Mouse (Mus musculus): ENCODE measurements at regions not wholly inside any gene's neighbourhood (a gene's known extent, or its start where the extent isn't known, plus 50 kb on each side); places are given as distances from the start of the nearest gene placed in this dataset.
"Not testable (repeated sequence)": the region's sequence is repeated elsewhere in the genome, so short reads cannot be mapped to it uniquely, and the experiment has no call there.

DNA sequence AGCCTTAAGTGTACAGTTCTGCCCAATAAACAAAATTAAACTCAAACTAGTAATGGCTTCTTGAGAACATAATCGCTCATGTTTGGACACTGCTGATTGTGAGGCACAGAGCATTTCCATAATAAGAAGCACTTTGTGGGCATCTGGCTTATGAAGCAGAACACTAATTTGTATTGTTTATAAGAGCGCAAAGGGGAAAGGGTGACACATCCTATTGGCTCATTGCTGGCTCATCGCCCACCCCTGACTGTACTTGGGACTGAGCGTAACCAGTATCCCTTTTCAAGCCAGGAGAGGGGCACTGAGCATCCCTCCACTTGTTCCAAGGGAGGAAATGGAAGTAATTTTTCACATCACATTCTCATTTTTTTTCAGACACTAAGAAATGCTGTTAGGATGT lies 288.0 kb downstream of the Sfmbt2 start:
- no peak for DNase-seq

DNA sequence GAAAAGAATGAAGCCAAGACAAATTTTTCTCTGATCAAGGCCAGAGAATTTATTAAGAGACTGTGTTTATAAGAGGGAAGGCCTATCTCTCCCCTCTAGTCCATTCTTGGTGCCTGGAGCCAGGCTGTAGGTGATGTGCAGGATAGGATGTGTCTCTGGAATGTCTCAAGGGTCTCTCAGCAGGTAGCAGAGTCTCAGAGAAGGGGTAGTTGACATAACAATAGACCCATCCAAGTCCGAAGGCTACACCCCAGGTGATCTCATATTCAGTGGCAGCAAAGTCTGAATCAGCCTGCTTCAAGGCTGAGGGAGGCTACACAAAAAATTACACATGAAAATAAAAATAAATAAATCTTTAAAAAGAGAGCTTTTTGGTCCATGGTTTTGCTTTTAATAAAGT lies 297.6 kb downstream of the Sfmbt2 start:
- not testable (repeated sequence) for DNase-seq

DNA sequence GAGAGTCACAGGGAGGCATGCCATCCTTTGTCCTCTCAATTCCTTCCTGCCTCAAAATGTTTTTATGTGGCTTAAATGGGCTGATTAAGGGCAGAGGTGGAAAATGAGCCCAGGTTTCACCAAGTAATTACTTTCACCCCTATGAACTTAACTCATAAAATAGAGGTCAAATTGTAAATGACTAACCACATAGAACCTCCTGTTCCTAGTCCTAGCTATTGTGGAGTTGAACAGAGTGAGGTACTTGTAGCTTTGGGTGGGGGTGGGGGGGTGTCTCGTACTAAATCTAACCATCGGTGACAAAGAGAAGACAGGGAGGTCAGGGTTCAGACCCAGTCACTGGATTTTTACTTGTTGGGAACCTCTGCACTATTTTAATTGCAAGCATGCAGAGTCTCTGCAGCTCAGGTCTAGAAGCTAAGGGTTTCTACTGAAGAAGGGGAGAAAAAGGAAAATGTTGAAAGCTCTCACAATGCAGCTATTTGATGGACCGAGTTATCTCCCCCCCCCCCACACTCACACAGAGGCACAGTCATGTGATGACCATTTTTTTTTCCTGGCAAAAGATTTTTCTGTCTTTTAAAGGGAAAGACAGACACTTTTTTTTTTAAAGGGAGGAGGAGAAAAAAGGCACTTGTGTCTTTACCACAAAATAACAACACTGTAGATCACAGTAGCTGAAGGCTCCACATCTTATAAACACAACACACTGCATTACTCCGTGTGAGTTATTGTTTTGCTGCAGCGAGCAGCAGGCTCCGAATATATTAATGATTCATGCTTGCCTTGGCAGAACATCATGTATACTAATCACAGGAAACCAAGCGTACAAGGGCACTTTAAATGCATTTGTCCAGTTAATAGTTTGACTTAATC lies 300.4 kb downstream of the Sfmbt2 start:
- DNase-seq: no peak

DNA sequence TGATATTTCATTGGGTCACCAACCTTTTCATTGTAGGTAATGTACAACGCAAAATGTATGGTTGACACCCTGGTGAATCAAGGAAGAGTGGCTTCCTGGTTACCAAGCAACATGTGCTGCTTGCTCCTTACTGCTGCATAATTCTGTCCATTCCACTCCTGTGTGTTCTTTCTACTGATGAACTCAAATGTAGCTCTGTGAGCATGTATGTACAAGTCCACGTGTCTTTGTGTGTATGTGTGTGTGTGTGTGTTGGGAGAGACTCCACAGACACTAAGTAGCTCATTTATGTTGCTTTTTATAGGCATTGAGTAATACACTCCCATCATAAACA lies 301.0 kb downstream of the Sfmbt2 start:
- no peak for DNase-seq

DNA sequence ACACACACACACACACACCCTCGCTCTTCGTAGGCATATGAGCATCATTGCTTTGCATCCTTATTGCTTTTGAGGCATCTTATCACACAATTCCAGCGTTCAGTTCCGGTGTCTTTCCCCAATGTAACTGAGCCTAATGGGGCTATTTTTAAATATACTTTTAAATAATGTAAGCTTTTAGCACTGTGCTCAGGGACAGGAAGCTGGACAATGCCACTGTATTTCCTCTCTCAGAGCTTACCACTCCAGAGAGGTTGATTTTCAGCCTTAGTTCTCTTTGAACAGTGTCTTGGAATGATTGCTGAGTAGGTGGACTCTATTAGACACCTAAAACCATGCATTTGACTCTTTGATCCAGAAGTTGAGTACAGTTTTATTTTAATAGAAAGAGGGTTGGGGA lies 301.9 kb downstream of the Sfmbt2 start:
- DNase-seq: no peak

DNA sequence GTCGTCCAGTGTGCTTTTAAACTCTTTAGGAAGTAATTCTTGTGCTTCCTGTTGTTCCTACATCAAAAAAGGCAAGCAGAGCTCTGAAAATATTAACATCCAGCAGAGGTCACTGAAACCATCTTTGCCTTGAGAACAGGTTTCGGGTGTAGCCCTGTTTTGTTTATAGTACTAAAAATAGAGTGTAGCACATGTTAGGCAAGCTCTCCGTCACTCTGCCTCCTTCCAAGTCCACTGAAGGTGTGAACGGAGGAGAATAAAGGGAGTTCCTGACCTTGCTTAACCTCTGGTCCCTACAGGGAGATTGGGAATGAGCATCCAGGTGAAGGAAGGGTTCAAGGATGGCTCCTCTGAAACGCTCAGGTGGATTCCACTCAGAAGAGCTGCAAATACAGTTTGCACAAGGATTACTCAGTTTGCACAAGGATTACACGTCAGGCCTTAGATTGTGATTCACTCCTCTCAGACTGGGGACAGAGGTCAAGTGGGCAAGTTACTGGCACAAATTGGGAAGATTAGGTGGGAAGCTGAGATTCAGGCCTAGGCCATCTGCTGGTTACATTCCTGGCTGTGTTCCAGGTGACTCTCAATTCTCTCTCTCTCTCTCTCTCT lies 304.5 kb downstream of the Sfmbt2 start:
- DNase-seq: no peak

DNA sequence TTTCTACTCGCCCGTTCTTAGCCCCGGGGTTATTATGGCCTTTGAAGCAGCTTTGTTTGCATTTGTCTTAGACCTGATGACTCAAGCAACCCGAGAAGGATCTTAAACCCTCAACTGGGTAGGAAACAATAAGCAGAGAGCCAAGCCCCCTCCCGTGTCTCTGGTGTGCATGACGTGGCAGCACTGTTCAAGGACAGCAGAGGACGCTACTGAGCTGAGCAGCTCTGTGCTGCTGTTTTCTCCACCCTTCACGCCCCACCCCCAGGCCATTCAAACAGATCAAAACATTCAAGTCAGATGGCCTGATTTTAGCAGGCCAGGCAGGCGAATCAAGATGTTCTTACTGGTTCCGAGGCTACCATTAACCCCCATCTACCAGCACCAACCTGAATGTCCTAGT lies 331.1 kb downstream of the Sfmbt2 start:
- DNase-seq: no peak

DNA sequence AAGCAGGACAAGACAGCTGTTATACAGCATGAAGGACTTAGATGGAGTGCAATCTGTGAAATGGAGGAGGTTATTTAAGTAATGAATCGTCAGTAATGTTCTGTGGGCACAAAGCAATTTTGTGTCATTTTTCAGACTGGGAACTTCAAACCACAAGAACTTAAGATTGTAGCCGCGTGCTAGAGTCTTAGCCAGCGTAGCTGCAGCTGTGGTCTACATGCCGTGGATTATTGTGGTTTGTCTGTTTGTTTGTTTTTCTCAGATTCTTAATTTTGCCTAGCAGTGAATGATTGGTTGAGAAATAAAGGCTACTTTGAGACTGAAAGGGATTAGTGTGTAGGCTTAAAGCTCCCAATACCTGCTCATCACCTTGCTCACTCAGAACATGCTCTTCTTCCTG lies 348.1 kb downstream of the Sfmbt2 start:
- no peak for DNase-seq

DNA sequence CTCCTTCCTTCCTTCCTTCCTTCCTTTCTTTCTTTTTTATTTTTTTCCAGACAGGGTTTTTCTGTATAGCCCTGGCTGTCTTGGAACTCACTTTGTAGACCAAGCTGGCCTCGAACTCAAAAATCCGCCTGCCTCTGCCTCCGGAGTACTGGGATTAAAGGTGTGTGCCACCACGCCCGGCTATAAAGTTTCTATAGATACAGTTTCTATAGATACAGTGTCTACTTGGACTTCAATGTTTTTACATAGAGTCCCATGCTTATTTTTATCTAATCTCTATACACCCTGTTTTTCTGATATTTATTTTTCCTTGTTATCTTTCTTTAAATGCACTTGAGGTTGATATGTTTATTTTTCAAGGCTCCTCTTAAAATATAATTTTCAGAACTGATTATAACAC lies 364.0 kb downstream of the Sfmbt2 start:
- not testable (repeated sequence) for DNase-seq

DNA sequence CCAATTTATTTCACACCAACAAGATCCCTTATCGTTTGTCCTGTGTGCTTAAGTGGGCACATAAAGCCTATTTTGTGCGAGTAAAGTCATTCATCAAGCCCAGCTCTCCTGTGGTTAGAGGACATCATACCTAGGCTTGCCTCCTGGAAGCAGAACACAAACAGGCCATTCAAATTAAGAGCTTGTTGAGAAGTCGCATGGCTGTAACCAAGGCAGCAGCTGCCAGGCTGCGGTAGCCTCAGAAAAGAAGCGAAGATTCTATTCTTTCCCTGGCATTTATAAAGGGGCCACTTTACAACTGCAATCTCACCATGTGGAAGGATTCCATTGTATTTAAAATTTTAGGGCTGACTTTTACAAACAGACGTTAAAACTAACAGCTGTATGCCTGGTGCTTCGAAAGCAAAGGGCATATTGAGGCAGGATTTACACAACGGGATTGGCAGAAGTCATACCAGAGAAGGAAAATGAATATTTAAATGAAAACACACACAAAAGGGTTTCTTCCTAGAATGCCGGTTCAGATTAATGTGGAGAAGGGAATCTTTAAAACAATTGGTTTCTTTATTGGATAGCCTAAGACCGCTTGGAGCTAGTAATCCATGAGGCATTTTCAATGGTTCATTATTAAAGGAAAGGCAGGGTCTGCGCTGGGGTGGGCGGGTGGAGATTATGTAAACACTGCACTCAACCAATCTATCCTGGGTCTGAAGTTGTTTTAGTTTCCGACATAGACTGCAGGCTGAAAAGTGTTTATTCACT lies 366.6 kb downstream of the Sfmbt2 start:
- no peak for DNase-seq

DNA sequence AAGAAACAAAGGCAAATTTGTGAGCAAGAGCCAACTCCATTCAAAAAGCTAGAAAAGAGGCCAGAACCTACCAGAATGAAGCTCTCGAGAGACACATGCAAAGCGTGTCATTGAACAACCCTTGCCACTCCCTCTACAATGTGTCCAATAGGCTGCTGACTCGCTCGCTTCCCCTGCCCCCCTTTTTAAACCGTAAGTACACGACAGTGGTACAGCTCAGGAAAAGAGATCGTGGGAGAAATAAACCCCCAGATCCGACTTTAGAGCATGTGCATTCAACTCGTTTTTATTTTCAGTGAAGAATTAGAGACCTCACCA lies 367.1 kb downstream of the Sfmbt2 start:
- no peak for DNase-seq

DNA sequence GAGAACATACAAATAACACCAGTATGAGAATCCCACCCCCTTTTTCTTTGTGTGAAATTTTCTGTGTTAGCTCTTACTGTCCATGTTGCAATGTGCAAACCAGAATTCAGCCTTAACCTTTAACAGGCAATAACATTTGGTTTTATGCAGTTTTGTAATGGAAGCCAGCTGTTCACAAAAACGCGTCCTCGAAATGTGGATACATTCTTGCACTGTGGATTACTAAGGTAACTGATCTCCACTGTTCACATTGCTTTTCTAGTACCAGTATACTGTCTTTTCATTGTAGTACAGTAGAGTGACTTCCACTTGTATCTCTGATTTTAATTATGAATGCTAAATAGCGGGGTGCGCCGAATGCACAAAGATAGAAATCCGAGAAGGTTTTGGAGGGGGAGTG lies 374.8 kb downstream of the Sfmbt2 start:
- no peak for DNase-seq

DNA sequence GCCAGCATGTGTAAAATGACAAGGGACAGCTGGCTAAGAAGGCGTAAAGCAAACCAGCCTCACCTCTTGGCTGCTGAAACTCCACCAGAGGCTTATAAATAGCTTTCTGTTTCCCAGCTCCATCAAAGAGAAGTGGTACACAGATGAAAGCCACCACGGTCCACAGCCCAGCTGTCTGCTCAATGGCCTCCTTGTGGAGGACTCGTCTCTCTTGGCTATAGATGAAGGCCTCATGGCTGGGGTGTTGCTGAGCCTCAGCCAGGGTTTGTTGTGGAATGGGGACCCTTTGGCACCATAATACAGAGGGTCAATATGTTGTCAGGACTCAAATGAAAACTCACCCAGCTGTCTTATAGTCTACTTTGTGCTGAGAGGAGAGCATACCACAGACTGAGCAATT lies 385.1 kb downstream of the Sfmbt2 start:
- no peak for DNase-seq

DNA sequence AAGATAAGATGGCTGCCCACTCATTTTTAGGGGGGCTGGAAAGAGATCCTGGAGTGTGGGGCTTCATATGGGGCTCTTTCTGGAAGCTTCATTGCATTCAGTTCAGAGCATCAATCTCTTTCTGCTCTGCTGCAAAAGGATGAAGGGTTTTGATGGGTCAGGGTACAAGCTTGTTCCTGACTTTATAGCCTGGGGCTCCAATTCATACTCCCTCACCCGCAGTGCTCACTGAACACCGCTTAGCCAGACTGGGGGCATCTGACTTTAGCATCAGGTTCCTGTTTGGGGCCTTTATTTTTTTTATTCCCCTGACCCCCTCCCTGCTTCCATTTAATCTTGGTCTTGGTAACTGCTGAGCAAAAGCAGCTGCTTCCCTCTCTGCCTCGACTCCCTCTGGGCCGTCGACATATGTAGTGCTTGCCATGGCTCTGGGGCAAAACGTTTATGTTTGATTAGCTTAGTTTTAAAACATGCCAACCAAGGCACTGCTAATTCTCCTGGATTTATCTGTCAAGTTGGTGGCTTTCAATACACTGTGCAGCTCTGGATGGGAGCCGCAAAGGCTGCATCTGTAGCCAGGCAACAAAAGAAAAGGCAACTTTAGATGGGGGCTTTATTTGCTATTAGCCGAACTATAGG lies 387.0 kb downstream of the Sfmbt2 start:
- DNase-seq: no peak

DNA sequence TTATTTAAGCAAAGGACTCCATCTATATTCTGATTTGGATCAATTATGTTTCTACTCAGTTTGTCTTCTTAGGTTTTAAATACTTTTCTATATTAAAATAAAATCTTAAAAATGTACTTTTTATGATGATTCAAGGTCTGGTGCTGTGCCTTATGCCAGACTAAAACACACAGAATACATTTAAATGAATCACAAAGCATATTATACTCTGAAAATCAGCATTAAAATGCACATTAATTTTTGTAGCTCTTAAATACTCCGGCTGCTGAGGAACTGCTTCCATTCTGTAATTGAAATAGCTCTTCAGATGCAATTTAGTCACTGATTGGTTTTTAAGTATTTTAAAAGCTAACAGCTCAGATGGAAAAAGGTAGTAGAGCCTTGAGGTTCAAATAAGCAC lies 387.6 kb downstream of the Sfmbt2 start:
- DNase-seq: no peak

DNA sequence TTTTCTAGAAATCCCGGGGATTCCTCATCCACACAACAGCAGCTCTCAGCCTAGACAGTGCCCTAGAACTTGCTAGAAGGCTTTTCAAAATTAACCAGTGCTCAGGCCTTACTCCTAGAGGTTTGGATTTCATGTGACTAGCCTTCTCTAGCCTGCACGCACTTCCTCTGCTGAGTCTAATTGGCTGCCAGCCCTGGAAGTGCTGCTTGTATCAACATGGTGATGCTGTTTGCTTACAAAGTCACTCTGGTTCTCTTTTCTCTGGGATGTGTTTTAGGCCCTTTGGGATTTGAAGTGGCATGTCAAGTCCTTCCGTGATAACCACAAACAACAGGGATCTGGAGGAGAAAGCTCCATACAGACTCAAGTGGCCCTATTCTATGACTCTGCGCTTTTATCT lies 391.9 kb downstream of the Sfmbt2 start:
- no peak for DNase-seq

DNA sequence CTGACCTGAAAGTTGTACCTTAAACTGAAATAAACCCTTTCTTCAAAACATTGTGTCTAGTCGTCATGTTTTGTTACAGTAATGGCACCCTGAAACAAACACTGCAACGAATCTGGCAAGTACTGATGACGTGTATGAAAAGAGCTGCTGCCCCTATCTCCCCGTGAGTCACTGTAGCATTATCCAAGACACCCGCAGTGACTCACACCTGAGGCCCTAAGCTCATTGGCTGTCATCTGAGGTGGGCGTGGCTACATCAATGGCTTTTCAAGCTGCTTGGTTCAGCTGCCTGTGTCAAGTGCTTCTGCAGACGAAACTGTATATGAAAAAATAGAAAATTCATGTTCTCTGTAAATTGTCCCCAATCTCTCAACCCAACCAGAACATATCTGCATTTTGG lies 388.8 kb upstream of the Prkcq start:
- no peak for DNase-seq

DNA sequence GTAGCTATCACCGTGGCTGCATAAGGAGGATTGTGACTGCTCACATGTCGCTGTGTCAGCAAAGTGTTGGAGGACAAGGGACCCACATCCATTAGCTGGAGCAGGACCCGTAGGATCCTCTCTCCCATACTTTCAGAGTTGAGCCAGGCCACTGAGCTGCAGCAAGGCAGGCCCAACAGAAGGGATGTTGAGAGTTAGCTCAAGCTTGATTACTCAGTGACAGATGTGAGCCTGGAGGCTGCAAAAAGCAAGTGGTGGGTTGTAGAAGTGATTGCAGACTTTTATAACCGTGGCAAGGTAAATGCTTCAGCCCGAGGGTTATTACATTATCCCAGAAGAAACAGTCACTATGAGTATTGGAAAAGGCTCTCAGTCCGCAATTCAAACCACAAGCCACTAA lies 388.3 kb upstream of the Prkcq start:
- DNase-seq: no peak

DNA sequence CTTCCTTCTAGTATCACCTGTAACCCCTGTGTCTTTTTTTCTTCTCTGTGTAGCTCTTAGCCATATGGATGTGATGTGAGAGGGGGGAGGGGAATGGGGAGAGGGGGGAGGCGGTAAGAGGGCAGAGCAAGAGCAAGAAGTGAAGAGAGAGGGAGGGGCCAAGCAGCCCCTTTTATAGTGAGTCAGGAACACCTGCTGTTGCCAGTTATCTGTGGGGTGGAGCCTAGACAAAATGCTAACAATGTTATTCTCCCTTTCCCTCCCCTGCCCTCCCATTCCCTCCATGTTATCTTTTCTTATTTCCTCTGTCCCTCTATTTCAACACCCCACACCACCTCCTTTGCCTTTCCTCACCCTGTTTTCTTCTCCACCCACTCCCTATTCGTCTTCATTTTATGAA lies 387.6 kb upstream of the Prkcq start:
- DNase-seq: no peak

DNA sequence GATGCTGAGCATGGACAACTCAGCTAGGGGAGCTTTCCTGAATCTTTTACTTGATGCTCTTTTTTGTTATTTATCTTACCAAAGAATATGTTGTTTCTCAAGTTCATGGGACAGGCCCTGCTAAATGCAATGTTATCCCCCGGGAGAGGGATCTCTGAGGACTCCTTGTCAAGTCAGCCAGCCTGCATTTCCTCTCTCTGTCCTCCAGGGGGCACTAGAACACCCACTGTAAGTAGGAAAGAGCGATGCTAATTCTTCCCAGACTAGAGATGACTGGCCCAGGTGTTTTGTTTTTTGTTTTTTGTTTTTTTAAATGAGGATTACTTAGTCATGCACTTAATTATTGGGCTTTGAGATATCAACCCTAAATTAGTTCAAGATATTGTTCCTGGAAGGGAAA lies 386.8 kb upstream of the Prkcq start:
- no peak for DNase-seq

DNA sequence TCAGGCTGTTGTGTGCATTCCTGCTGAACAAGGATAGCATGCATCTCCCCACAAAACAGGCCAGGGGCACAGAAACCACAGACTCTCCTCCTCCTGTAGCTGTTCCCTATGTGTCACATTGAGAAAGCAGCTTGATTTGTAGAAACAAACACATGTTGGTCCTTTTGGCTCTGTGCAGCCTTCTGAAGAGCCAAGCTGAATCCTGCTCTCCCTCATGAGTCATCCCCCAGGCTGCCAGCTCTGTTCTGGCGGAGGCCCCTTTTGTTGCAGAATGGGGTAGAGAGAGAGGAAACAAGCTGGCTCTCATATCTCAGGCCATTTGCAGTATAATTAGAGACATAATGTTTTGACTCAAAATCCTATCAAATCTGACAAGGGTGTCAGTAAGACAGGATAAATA lies 383.4 kb upstream of the Prkcq start:
- no peak for DNase-seq

DNA sequence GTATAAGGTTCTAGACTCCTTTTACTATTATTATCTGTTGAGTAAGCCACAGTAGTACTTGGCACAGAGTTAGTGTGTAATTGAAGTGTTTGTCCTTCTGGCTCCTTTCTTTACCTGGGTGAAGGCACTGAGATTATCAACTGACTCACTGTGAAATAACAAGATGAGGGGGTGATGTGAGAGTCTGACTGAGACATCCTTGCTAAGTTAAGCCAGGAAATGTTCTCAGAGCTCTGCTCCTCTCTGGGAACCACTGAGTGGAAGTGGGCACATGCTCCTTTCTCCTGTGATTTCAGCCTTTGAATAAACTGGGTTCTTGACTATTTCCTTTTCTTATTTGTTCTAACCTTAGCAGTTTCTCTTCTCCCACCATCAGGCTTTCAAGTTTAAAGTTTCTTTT lies 380.7 kb upstream of the Prkcq start:
- no peak for DNase-seq

DNA sequence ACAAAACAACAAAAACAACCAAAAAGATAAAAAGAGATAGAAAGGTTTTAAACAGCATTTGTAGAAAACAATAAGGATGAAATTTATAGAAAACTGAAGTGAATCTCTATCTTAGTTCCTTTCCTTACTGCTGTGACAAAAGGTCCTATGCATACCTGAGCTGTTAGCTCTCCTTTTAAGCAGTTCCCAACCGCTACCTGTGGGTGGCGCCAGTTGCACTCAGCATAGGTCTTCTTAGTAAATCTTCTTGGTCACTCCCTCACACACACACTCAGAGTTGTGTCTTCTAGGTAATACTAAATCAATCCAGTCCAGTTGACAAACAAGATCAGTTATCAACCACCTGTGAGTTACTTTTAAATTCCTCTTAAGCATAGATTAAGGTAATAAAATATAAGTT lies 355.5 kb upstream of the Prkcq start:
- no peak for DNase-seq

Measured in thymus, adult 18-20 months (tissue).